Mouse (Mus musculus): Measurements from ENCODE around the gene Hoxa13.

Gene Hoxa13

GRCm38 (mm10) chr6:52260654-52261575, at the start of gene Hoxa13:
Gene Hoxa13, minus strand, starts transcription at chr6:52260880.
- DNase-seq: peak; percentile 44 to 58

DNA sequence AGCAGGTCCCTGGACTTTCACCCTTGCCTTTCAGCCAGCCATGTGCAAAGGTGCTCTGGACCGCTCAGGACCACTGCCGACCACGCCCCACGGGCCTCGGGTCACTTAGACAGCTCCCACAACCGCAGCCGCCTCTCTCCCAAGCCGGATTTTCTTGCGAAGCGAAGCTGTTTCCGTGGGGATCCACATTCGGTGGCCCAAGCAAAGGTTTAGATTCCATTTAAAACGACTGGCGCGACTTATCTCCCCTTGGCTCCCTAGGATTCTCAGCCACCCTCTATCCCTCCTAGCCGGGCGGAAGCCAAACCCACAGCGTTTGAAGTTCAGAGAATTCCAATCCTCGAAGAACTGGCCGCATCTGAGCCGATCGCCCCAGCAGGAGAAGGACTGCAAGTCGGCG, 49.7 kb upstream of the Hoxa13 start:
- DNase-seq: no peak

GRCm38 (mm10) chr6:52309766-52310165, 49.1 kb upstream of the Hoxa13 start:
- DNase-seq: no peak

DNA sequence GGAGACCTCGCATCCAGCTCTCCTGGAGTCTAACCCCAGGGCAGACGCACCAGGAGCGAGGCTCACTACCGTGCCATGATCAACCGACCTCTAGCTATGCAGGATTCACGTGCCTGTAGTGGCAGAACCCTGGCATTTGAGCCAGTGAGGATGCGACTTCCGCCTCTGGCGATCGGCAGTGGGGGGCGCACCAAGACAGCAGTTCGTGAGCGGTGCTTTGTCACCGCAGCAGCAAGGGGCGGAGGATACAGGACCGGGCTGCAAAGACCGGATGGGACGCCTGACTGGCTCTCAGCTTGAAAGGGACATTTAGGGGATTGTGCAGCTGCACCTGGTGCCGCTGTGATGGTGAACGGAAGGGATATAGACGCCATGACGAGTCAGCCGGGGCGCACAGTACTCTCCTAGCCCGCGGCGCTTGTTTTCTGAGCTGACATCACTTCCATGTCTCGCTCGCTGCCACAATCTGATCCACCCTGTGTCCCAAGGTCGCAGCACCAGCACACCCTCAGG, 45.3 kb upstream of the Hoxa13 start:
- peak; percentile 64 for DNase-seq

GRCm38 (mm10) chr6:52303426-52303825, 42.7 kb upstream of the Hoxa13 start:
- no peak for DNase-seq

DNA sequence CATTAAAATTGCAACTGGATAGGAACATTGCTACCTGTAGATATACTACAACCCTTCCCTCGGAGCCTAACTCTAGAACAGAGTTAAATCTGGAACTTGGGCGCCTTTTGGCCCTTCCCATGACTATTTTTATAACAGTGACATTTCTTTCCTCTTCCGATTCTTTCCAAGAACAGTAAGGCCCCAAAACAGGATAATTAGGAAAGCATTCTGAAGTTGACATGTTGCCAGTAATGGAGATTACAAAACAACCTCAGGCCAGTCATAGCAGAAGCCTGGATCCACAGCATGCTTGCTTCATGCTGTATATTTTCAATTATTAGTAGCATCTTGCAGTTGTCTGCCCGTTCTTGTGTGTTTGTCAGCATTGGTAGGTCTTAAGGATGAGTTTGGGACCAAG, 40.1 kb upstream of the Hoxa13 start:
- DNase-seq: no peak

GRCm38 (mm10) chr6:52298511-52298910, 37.8 kb upstream of the Hoxa13 start:
- DNase-seq: no peak

DNA sequence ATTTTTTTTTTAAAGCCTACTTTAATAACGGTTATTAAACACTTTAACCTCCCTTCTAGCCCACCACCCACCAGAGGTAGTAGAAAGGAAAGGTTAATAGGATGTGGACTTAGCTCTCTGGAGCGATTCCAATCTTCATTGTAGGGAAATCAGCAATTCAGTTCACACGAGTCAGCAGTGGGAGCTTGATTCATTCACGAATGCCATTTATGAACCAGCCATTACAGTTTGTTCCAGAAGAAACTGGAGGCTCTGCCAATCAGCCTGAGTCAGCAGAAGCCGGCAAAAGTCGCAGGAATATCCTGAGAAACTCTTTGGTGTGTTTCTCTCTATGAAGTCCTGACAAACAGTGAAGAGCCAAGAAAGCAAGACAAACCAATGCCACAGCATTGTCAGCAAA, 33.9 kb upstream of the Hoxa13 start:
- DNase-seq: no peak

DNA sequence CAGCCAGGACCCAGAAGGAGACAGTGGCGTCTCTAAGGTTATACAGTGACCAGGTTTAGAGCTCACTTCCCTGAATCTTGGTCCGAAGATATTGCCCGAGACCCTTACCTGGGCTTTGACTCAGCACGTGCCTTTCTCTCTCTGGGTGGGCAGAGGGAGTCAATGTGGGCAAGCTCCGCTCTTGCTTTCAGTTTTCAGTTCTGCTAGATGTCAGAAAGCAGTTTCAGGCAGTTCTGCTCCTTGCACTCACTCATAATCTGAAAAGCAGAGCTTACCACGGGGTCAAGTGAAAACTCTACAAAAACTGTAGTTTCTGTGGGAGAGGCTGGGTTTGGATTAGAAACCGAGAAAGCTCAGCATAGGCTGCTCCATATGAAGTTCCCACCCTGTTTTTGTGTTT, 31.6 kb upstream of the Hoxa13 start:
- DNase-seq: no peak

GRCm38 (mm10) chr6:52291021-52291860, 30.6 kb upstream of the Hoxa13 start:
- DNase-seq: no peak

- DNase-seq: no peak
Measured at GRCm38 (mm10) chr6:52290186-52290585, 29.5 kb upstream of the Hoxa13 start.

- DNase-seq: no peak
Measured at GRCm38 (mm10) chr6:52283896-52284295, 23.2 kb upstream of the Hoxa13 start.

DNA sequence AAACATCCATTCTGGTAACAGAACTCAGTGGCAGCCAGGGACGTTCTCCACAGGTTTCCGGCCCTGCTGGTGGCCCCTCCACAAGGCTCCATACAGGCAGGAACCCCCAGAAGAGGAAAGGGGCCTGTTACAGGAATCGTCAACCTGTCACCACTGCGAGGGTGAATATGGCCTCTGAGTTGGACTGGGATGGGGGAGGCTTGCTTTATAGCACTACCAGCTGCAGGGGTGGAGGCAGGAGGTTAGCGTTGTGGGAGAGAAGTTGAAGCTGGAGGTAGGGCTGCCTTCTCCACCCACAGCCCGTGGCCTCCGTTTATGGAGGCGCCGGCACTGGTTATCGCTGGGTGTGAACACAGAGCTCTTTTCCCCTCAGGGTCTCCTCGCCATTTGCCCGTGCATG, 20.4 kb upstream of the Hoxa13 start:
- no peak for DNase-seq

DNA sequence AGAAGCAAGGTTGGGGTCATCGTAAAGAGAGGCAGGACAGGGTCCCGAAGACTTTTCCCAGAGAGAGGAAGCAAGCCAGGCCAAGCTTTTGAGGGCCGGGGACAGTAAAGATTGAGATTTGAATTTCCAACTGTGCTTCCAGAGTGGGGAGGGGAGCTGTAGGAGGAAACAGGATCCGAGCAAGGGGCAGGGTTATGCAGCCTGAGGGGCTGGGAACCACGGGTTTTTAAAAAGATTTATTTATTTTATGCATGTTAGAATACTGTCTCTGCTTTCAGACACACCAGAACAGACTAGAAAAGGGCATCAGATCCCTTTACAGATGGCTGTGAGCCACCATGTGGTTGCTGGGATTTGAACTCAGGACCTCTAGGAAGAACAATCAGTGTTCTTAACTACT, 16.2 kb upstream of the Hoxa13 start:
- no peak for DNase-seq

DNA sequence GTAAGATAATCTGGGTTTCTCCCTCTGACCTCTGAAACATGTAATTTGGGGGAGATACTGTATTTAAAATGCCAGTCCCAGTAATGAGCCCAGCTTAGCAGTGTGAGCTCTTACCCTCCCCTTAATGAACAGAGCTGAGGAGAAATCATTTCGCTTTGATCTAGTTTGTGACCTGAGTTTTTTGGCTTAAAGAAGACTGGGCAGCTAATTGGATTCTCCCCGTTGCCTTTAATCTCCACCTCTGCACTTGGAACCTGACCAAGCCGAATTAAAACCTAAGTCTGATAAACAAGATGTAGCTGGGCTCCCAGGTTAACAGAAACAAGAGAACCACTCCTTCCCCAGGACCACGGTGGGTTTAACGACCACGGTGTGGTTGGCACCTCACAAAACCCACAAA, 15.7 kb upstream of the Hoxa13 start:
- no peak for DNase-seq

GRCm38 (mm10) chr6:52275563-52276280, 15.0 kb upstream of the Hoxa13 start:
- no peak for DNase-seq

- no peak for DNase-seq
Measured at GRCm38 (mm10) chr6:52274576-52274975, 13.9 kb upstream of the Hoxa13 start.

GRCm38 (mm10) chr6:52273656-52274280, 13.1 kb upstream of the Hoxa13 start:
- peak in 1 of 2 experiments; percentile 17 for DNase-seq

DNA sequence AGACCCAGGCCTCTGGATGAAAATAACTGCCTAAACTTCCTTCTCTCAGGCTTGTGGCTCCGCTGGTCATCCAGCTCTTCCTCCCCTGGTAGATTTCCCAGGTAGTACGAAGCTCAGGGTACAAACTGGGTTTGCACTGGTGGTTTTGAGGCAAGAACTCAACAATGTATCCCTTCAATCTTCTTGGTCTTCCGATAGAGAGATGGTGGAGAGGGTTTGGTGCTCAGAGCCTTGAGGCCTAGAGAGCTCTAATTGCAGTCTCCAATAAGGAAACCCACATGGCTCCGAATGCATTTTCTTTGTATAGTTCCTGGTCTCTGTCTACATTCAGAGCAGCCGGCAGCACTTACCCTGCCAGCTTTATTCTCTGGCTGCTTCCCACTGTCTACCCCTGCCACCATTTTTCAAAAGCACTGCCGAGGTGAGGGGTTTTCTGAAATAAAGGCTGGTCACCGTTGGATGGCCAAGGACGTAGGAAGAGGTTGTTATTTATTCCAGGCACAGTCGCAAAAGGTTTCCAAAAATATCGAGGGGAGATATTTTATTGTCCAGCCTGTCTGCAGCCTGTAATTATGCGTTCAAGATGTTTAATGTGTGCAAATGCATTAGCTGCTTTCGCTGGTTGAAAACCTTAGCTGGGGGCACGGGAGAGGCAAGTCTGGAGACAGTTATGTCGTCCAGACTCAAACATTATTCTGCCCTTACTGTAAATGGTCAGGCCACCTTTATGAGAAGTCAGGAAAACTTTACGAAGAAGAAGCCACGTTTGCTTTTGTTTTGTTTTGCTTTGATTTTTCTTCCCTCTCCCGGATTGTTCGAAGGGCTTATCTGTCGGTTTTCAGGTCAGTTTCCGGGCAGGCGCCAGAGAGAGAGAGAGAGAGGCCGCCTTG, 12.3 kb upstream of the Hoxa13 start:
- no peak for DNase-seq

- peak; percentile 55 to 64 for DNase-seq
Measured at GRCm38 (mm10) chr6:52270494-52271480, 10.1 kb upstream of the Hoxa13 start.
